Mouse (Mus musculus): ENCODE measurements around the gene Snx14. TPM values are rescaled to one million over a fixed set of nuclear protein-coding genes. Genes with fewer than 3 reads are reported as not detected.

The Snx14 gene
- polyA plus RNA-seq, 1 experiment: 31.4 TPM

- no peak overlapping the region for H3K27ac ChIP-seq (ENCODE audit: insufficient read depth, low read length)
- H3K9me3 ChIP-seq (replicated peaks; ENCODE audit: control insufficient read depth, insufficient read depth, low read length, poor library complexity, severe bottlenecking): no peaks in the 10 kb centered on the region
- H3K4me3 ChIP-seq (ENCODE audit: low read depth, low read length): no peak overlapping the region
- no peak overlapping the region for H3K9ac ChIP-seq (ENCODE audit: low read depth, poor library complexity, severe bottlenecking)
- no peaks in the 10 kb centered on the region for H3K4me1 ChIP-seq (ENCODE audit: control insufficient read depth, insufficient read depth, low read length)
- H3K27me3 ChIP-seq (ENCODE audit: control insufficient read depth, insufficient read depth, low read length, poor library complexity, severe bottlenecking): no peaks in the 10 kb centered on the region
- no peak for TF ChIP-seq EP300 (IDR thresholded peaks at IDR 0.05; ENCODE audit: insufficient read depth, low read depth, low read length)
- no peak for TF ChIP-seq CTCF (IDR thresholded peaks at IDR 0.05; ENCODE audit: low read depth, low read length)
- no peak for TF ChIP-seq POLR2A (IDR thresholded peaks at IDR 0.05; ENCODE audit: insufficient read depth, low read length)
- no peaks in the 10 kb centered on the region for H3K36me3 ChIP-seq (ENCODE audit: control insufficient read depth, insufficient read depth, low read length, poor library complexity, severe bottlenecking)
Measured at GRCm38 (mm10) chr9:88362055-88362850, 76.5 kb downstream of the Snx14 start.

- TF ChIP-seq CTCF (IDR thresholded peaks at IDR 0.05; ENCODE audit: low read depth, low read length) (no peak), EP300 (IDR thresholded peaks at IDR 0.05; ENCODE audit: insufficient read depth, low read depth, low read length) (no peak), POLR2A (IDR thresholded peaks at IDR 0.05; ENCODE audit: insufficient read depth, low read length) (no peak)
- H3K36me3 ChIP-seq (ENCODE audit: control insufficient read depth, insufficient read depth, low read length, poor library complexity, severe bottlenecking): no peaks in the 10 kb centered on the region
Measured at GRCm38 (mm10) chr9:88361211-88361909, 77.4 kb downstream of the Snx14 start.

GRCm38 (mm10) chr9:88359140-88359539 is 79.6 kb downstream of the Snx14 start:
- no peak for TF ChIP-seq POLR2A (IDR thresholded peaks at IDR 0.05; ENCODE audit: insufficient read depth, low read length)
- TF ChIP-seq EP300 (IDR thresholded peaks at IDR 0.05; ENCODE audit: insufficient read depth, low read depth, low read length): no peak
- TF ChIP-seq CTCF (IDR thresholded peaks at IDR 0.05; ENCODE audit: low read depth, low read length): no peak
- Histone ChIP-seq H3K36me3 (ENCODE audit: control insufficient read depth, insufficient read depth, low read length, poor library complexity, severe bottlenecking) (no peaks in the 10 kb centered on the region), H3K4me1 (ENCODE audit: control insufficient read depth, insufficient read depth, low read length) (no peaks in the 10 kb centered on the region)

More at GRCm38 (mm10) chr9:88361211-88361909, 77.4 kb downstream of the Snx14 start:
- Histone ChIP-seq H3K27me3 (ENCODE audit: control insufficient read depth, insufficient read depth, low read length, poor library complexity, severe bottlenecking) (no peaks in the 10 kb centered on the region), H3K9ac (ENCODE audit: low read depth, poor library complexity, severe bottlenecking) (no peak overlapping the region), H3K4me1 (ENCODE audit: control insufficient read depth, insufficient read depth, low read length) (no peaks in the 10 kb centered on the region), H3K27ac (ENCODE audit: insufficient read depth, low read length) (no peak overlapping the region), H3K9me3 (replicated peaks; ENCODE audit: control insufficient read depth, insufficient read depth, low read length, poor library complexity, severe bottlenecking) (no peaks in the 10 kb centered on the region), H3K4me3 (ENCODE audit: low read depth, low read length) (no peak overlapping the region)

GRCm38 (mm10) chr9:88357173-88357572 is 81.6 kb downstream of the Snx14 start:
- no peak overlapping the region for H3K9ac ChIP-seq (ENCODE audit: low read depth, poor library complexity, severe bottlenecking)
- H3K36me3 ChIP-seq (ENCODE audit: control insufficient read depth, insufficient read depth, low read length, poor library complexity, severe bottlenecking): no peaks in the 10 kb centered on the region
- no peak for TF ChIP-seq POLR2A (IDR thresholded peaks at IDR 0.05; ENCODE audit: insufficient read depth, low read length)
- TF ChIP-seq CTCF (IDR thresholded peaks at IDR 0.05; ENCODE audit: low read depth, low read length): no peak
- TF ChIP-seq EP300 (IDR thresholded peaks at IDR 0.05; ENCODE audit: insufficient read depth, low read depth, low read length): no peak
- H3K27ac ChIP-seq (ENCODE audit: insufficient read depth, low read length): no peak overlapping the region
- H3K4me1 ChIP-seq (ENCODE audit: control insufficient read depth, insufficient read depth, low read length): no peaks in the 10 kb centered on the region
- H3K9me3 ChIP-seq (replicated peaks; ENCODE audit: control insufficient read depth, insufficient read depth, low read length, poor library complexity, severe bottlenecking): no peaks in the 10 kb centered on the region
- H3K4me3 ChIP-seq (ENCODE audit: low read depth, low read length): no peak overlapping the region
- no peaks in the 10 kb centered on the region for H3K27me3 ChIP-seq (ENCODE audit: control insufficient read depth, insufficient read depth, low read length, poor library complexity, severe bottlenecking)

More at GRCm38 (mm10) chr9:88359140-88359539, 79.6 kb downstream of the Snx14 start:
- H3K27ac ChIP-seq (ENCODE audit: insufficient read depth, low read length): no peak overlapping the region
- H3K27me3 ChIP-seq (ENCODE audit: control insufficient read depth, insufficient read depth, low read length, poor library complexity, severe bottlenecking): no peaks in the 10 kb centered on the region
- no peak overlapping the region for H3K4me3 ChIP-seq (ENCODE audit: low read depth, low read length)
- no peak overlapping the region for H3K9ac ChIP-seq (ENCODE audit: low read depth, poor library complexity, severe bottlenecking)
- H3K9me3 ChIP-seq (replicated peaks; ENCODE audit: control insufficient read depth, insufficient read depth, low read length, poor library complexity, severe bottlenecking): no peaks in the 10 kb centered on the region

- Histone ChIP-seq H3K4me3 (ENCODE audit: low read depth, low read length) (no peak overlapping the region), H3K27me3 (ENCODE audit: control insufficient read depth, insufficient read depth, low read length, poor library complexity, severe bottlenecking) (no peaks in the 10 kb centered on the region), H3K27ac (ENCODE audit: insufficient read depth, low read length) (no peak overlapping the region), H3K9me3 (replicated peaks; ENCODE audit: control insufficient read depth, insufficient read depth, low read length, poor library complexity, severe bottlenecking) (no peaks in the 10 kb centered on the region), H3K4me1 (ENCODE audit: control insufficient read depth, insufficient read depth, low read length) (no peaks in the 10 kb centered on the region), H3K36me3 (ENCODE audit: control insufficient read depth, insufficient read depth, low read length, poor library complexity, severe bottlenecking) (no peaks in the 10 kb centered on the region), H3K9ac (ENCODE audit: low read depth, poor library complexity, severe bottlenecking) (no peak overlapping the region)
- no peak for TF ChIP-seq CTCF (IDR thresholded peaks at IDR 0.05; ENCODE audit: low read depth, low read length)
- no peak for TF ChIP-seq POLR2A (IDR thresholded peaks at IDR 0.05; ENCODE audit: insufficient read depth, low read length)
Measured at GRCm38 (mm10) chr9:88353459-88353858, 85.3 kb downstream of the Snx14 start.

- no peaks in the 10 kb centered on the region for H3K4me1 ChIP-seq (ENCODE audit: control insufficient read depth, insufficient read depth, low read length)
- H3K27me3 ChIP-seq (ENCODE audit: control insufficient read depth, insufficient read depth, low read length, poor library complexity, severe bottlenecking): no peaks in the 10 kb centered on the region
- no peak overlapping the region for H3K4me3 ChIP-seq (ENCODE audit: low read depth, low read length)
- no peaks in the 10 kb centered on the region for H3K9me3 ChIP-seq (replicated peaks; ENCODE audit: control insufficient read depth, insufficient read depth, low read length, poor library complexity, severe bottlenecking)
- no peak overlapping the region for H3K27ac ChIP-seq (ENCODE audit: insufficient read depth, low read length)
- no peaks in the 10 kb centered on the region for H3K36me3 ChIP-seq (ENCODE audit: control insufficient read depth, insufficient read depth, low read length, poor library complexity, severe bottlenecking)
- TF ChIP-seq POLR2A (IDR thresholded peaks at IDR 0.05; ENCODE audit: insufficient read depth, low read length) (no peak), CTCF (IDR thresholded peaks at IDR 0.05; ENCODE audit: low read depth, low read length) (no peak), EP300 (IDR thresholded peaks at IDR 0.05; ENCODE audit: insufficient read depth, low read depth, low read length) (no peak)
- H3K9ac ChIP-seq (ENCODE audit: low read depth, poor library complexity, severe bottlenecking): no peak overlapping the region
Measured at GRCm38 (mm10) chr9:88352741-88353140, 86.0 kb downstream of the Snx14 start.

Data from ES-Bruce4 (cell line).